Mouse (Mus musculus) splenic B cell, adult 2 months (primary cell): ENCODE data around the gene Repin1.

Experiments used
- DNase-seq: peaks from one replicate; pipeline ENCODE4 v3.0.0-alpha.2; 2011; ENCODE audit warnings: low read depth, low spot score
- H3K27me3 ChIP-seq: 2 replicates; pipeline ENCODE4 v1.6.1; 2012; ENCODE audit warnings: mild to moderate bottlenecking, low read length, moderate library complexity, mixed read lengths; ENCODE audit not compliant: control insufficient read depth, poor library complexity, insufficient read depth, severe bottlenecking
- H3K36me3 ChIP-seq: 2 replicates; pipeline ENCODE4 v1.6.1; 2012; ENCODE audit warnings: mild to moderate bottlenecking, low read length, moderate library complexity, mixed read lengths; ENCODE audit not compliant: control insufficient read depth, poor library complexity, insufficient read depth, severe bottlenecking

The Repin1 gene

GRCm38 (mm10) chr6:48647611-48648010, 53.9 kb downstream of the Repin1 start:
- peaks cover 5% of the 10 kb centered on the region; the same call in 1 of the 2 replicates for H3K36me3 ChIP-seq
- H3K27me3 ChIP-seq = no peaks in the 10 kb centered on the region
- no peak for DNase-seq
